Mouse (Mus musculus) c-Kit-positive CD71-positive TER-119-positive erythroid progenitor cells, embryonic 14.5 days (primary cell): ENCODE results near the gene Maml1.

Experiments
- DNase-seq: peaks from one replicate; pipeline ENCODE4 v3.0.0-alpha.2; 2013; ENCODE audit warnings: low spot score

Gene Maml1

DNA sequence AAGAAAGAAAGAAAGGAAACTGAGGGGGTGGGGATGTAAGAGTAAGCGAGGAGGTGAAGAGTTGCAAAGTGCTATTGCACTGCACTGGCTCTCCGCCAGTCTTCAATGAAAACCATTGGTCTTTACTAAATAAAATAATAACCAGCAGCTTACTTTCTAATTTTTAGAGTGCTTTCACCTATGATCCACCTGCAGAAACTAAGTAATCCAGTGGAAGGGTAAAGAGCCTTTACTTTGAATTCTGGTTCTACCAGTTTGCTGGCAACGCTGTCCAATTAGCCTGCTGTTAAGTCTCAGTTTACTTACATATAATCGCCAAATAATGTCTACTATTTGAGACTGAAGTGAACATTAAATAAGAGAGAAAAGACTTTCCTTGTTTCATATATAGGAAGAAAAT, 13.1 kb downstream of the Maml1 start:
- DNase-seq = no peak

DNA sequence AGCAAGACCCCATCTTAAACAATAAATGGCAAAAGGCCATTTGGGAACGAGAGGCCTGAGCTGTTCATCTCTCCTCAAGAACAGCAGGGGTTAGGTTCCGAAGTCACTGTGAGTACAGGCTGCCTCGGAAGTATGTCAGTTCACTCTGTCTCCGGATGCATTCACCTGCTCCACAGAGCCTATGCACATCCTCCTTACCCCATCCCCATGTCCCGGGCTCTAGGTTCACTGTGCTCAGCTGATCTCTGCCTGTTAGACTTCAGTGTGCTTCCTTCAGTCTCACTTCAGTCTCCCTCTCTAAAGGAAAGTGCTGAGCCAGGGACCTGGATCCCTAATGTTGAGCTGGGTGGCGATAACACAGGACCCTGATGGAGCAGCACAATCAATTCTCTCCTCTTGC, 14.4 kb downstream of the Maml1 start:
- no peak for DNase-seq

DNA sequence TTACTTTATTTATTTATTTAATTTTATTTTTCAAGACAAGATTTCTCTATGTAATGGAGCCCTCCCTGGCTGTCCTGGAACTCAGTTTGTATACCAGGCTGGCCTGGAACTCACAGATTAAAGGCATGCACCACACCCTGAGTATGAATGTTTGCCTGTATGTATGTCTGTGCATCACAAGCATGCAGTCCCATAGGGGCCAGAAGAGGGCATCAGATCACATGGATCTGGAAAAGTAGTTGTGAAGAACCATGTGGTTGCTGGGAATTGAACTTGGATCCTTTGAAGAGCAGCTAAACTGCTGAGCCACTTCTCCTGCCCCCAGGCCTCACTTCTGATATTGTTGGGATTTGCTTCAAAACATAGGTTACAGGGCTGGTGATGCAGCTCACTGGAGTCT, 15.1 kb downstream of the Maml1 start:
- no peak for DNase-seq

DNA sequence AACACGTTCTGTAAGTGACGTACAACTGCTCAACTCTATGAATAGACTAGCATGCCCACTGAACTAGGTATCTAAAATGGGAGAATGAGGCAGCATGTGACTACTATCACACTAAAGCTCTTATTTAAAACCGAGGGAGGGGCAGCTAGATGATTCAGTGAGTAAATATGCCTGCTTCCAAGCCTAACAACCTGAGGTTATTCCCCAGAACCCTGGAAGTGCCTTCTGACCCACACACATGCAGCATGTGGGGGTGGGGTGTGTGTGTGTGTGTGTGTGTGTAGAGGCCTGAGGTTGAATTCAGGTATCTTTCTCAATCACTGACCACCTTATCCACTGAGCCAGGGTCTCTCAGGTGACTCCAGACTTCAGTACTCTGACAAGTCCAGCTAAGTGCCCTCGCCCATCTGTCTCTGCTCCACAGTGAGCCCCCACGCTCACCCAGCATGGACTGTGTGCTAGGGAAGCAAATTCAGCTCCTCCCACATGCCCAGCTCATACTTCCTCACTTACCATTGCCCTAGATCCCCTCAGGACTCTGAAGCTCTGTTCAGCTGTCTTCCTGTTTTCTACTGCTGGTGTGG, 16.5 kb downstream of the Maml1 start:
- no peak for DNase-seq

DNA sequence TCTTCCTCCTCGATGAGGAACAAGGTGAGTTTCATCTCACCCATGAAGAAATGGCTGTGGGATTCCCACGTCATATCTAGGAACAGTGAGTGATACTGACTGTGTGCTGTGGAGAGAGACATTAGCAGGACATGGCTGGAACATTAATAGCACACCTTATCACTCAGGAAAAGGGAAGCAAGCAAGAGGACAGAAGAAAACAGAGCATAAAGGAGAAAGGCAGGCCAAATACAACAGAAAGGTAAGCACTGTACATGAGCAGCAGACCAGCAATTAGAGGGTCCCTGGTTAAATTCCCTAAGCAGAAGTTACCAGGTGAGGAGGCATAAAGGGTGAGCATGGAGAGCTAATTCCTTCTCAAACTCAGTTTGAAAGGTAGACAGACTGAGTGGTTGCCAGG, 17.0 kb downstream of the Maml1 start:
- no peak for DNase-seq

DNA sequence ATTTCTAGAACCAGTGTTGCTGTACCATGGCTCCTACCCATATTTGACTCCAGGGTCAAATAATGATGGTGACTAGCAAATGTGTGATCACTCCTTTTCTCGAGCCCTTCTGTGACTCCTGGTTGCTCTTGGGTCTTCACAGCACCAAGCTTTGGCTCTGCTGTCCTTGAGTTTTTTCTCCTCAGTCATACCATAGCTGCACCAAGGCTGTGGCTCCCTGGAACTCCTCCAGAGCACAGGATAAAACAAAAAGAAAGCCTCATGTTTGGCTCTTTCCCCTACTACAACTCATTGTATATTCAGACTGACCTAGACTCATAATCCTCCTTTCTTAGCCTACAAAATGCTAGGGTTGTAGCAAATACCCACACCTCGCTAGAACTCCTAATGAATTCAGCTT, 19.3 kb downstream of the Maml1 start:
- DNase-seq = no peak

DNA sequence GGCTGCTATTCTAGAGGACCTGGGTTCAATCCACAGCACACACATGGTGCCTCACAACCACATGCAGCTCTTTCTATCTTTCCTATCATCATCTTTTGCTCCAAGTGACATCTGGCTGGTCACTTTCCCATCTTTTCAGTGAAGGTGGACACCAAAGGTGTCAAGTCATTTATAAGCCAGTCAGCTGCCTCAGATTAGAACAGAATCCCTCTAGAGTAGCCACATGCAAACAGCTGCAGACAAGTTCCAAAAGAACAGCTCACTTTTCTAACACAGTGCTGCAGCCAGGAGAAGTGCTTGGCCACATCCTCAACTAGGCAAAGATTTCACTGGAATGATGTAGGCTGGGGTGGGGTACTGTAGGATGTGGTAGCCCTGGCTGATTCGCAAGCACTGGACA, 22.2 kb downstream of the Maml1 start:
- DNase-seq = no peak

DNA sequence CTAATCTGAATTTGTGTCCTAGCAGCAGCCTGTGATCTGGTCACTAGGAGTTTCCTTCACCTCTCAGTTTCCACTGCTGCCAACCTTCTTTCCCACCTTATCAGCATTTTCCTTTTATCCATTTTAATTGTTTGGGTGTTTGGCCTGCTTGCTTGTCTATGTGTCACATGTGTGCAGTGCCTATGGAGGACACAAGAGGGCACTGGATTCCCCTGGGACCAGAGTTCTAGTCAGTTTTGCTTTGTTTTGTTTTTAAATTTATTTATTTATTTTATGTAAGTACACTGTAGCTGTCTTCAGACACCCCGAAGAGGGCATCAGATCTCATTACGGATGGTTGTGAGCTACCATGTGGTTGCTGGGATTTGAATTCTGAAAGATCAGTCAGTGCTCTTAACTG, 22.9 kb downstream of the Maml1 start:
- DNase-seq = no peak

DNA sequence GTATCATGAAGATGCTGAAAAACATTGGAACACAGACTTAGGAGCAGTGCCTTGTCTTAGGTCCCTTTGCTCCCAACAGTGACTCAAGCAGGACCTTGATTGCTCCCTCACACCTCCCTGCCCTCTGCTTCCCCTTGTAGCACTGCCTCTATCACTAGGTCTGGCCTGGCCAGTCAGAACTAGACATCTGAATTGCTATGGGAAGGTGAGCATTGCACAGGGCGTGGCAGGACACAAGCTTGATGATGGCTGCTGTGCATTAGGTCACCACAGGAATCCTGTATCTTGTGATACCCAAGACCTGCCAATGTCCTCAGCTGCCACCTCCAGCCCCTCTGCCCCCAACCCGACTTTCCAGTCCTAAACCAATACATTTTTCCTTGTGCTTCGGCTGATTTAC, 25.1 kb downstream of the Maml1 start:
- DNase-seq = no peak

DNA sequence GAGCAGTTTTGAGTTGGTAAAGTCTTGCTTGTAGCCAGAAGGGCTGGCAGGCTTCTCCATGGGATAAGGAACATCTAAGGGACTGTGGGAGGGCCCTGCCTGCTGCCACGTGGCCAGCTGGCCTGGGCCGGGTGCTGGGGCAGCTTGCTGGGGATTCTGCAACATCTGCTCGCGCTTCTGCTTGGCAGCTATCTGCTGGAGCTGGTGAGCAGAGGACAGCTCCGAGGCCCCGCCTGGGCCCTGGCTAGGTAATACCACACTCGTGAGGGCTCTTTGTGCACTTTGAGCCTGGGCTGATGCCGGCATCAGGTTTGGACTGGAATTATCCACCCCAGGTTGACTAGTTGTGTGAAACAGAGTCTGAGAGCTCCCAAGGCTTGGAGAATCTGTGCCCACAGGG, 26.2 kb downstream of the Maml1 start:
- DNase-seq = no peak

DNA sequence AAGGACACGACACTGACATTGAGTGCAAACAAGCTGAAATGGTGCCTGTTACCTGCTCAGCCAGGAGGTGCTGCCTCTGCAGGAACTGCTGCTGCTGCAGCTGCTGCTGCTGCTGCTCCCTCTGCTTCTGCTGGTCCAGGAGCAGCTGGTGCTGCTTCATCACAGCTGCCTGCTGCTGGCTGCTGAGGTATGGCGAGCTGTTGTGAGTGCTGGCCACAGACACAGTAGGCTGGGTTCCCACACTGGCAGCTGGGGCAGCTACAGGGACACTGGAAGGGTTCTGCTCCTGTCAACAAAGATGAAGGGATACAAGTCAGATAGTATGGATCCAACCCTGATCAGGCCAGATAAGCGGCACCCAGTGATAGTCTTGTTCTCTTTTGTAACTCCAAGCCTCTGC, 28.9 kb downstream of the Maml1 start:
- no peak for DNase-seq

DNA sequence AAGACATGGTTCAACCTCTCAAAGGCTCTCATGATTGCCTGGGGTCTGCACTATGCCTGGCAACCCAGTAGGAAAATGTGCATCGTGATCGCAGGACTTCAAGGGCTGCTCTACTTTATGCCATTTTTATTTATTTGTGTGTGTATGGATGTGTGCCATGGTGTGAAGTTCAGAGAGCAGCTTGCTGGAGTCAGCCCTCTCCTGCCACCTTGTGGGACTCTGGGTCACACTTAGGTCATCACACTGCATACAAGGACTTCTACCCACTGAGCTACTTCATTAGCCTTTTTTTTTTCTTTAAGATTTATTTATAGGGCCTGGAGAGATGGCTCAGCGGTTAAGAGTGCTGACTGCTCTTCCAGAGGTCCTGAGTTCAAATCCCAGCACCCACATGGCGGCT, 30.1 kb downstream of the Maml1 start:
- DNase-seq = no peak

DNA sequence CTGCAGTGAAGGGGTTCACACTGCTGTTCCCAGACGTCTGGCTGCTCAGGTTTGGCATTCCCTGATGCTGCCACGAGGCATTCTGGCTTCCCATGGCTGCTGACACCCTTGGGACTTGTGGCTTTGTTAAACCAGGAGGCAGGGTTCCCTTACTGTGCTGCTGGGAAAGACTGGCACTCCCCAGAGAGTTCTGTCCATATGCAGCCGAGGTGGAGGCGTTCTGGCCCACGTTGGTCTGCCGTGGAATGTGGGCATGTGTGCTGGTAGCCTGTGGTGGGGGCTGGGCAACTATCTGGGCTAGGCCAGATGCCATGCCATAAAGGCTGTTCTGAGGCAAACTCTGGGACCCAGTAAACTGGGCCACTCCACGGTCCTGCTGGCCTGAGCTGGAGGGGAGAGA, 33.8 kb downstream of the Maml1 start:
- no peak for DNase-seq

DNA sequence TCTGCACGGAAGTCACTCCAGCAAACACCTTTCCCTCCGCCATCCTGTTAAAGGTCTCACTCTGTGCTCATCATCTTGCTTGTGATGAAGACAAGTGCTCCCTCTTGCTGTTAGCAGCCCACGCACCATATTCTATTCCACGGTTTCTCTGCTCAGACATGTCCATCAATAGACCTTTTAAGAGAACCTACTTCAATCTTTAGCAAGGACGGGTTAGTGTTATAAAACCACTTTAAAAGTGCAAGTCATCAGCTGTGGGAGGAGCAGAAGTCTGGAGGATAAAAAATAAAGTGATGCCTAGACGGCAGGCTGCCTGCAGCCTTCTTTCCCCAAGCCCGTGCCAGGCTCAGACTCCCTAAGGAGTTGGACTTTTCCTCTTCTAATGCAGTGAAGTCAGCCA, 35.5 kb downstream of the Maml1 start:
- no peak for DNase-seq

DNA sequence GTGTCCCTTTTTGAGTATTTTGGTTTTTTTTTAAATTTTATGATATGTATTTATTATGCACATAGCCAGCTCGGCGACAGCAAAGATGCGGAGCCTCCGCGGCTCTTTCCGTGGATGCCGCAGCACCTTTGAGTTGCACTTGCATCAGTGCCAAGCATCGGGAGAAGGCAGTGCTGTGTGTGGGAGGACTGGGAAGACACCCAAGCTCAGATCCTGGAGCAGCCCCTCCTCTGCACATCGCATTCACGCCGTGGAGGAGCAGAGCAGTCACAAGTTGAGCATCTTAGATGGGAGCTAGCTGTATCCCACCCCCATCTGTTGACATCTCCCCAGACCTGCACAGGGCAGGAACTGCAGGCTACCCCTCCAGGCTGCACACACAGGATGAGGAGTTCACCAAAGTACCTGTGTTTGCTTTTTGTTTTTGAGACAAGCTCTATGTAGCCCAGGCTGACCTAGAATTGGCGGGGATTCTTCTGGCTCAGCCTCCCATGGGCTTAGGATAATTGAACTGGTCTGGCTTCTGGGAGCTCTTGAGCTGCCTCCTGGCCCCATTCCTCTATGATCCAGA, 38.0 kb downstream of the Maml1 start:
- no peak for DNase-seq

DNA sequence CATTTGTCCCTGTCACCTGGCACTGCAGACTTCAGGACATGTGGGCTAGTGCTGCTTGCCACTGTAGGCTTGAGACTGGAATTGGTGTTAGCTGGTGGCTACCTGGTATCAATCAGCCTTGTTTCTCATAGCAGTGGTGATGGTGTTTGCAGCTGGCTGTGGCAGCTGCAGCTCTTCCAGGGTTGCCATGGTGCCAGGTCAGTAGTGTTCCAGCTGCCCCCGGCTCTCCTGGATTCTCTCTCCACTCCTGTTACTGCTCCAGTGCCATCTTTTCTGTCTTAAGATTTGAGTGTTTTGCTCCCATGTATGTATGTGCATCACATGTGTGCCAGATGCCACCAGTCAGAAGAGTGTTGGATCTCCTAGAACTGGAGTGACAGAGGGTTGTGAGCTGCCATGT, 38.7 kb downstream of the Maml1 start:
- DNase-seq = no peak

DNA sequence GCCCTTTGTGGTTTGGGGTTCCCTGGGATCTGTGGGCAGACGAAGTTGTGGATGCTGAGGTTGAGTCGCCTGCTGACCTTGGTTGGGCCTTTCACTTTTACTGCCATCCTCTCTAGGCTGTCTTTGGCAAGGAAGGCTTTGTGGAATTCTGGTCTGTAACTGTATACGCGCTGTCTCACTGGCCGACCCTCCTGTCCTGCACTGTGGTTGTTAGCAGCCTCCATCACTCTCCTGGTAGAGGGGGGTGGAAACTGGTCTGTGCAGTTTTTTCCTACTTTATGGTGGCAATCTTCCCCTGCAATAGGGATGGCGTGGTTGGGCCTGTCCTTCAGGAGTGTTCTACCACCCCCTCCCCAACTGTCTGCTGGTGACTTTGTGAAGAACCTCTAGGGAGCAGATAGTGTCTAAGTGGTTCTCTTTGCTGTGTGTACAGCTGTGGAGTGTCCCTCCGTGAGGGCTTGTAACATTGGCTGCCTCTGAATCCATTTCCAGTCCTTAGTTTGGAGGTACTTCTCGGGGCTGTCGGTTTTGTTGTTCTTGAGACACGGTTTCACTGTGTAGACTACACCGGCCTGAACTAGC, 39.3 kb downstream of the Maml1 start:
- no peak for DNase-seq

DNA sequence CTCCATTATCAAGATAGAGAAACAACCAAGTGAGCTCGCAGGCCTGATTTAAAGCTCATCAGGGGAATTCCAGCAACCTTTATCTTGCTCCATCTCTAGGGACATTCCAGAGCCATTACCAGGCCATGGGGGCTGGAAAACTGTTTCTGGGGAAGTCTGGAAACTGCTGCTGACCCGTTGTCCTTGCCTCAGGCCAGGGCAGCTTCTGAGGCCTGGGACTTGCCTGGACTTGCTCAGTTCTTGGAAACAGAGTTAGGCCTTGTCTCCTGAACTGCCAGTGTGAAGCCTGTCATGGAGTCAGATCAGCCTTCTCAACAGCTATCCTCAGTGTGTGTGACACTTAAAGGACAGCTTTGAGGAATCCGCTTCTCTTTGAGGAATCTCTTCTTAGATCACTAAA, 39.9 kb downstream of the Maml1 start:
- no peak for DNase-seq

DNA sequence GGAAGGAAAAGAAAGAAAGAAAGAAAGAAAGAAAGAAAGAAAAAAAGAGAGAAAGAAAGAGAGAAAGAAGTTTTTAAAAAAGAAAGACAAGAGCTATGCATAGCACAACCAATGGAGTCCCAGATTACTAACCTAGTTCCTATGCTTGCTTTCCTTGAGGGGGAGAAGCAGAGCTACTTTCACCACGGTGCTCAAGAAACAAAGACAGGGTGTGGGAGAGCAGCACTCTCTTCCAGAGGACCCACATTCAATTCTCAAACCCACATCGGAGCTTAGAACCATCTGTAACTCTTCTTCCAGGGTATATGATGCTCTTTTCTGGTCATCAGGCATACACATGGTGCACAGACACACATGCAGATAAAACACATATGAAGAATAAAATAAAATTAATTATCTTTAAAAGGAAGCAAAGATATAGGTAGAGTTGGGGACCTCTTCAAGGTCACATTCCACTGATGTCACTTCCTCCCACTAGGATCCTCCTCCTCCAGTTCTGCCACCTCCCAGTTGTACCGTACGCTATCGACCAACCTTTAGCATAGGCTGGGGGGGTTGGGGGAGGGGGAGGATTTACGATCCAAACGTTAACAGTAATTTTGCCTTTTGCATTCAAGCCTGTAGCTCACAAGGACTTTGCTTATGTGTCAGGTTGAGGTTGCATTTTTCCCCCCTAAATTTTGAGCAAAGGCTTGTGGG, 43.5 kb downstream of the Maml1 start:
- DNase-seq = no peak

DNA sequence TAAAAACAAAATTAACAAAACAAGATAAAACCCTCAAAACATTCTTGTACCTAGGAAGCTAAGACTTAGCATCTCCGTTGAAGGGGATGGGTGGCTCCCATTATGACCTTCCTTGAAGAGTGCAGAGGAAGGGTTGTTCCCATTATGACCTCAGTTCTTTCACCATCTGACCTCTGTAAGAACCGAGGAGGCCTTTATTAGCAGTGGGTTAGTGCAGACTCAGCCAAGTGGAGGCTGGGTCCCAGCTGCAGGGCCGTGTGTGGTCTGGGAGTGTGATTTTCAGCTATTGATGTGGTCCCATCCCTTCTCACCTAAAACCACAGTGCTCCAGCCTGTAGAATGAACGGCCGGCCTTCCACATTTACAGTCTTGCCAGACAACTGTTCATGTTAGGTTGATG, 46.8 kb downstream of the Maml1 start:
- no peak for DNase-seq

DNA sequence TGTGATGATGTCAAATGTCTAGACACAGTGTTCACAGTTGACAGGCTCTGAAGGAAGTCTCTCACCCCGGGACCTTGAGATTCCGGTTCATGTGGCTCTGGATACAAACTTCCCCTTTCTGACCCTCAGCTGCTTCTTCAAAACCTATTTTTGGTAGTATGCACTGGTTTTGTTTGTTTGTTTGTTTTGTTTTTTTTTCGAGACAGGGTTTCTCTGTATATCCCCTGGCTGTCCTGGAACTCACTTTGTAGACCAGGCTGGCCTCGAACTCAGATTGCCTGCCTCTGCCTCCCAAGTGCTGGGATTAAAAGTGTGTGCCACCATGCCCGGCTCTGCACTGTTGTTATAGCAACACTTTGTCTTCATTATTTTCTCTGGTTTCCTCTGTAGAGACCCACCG, 48.2 kb downstream of the Maml1 start:
- no peak for DNase-seq

DNA sequence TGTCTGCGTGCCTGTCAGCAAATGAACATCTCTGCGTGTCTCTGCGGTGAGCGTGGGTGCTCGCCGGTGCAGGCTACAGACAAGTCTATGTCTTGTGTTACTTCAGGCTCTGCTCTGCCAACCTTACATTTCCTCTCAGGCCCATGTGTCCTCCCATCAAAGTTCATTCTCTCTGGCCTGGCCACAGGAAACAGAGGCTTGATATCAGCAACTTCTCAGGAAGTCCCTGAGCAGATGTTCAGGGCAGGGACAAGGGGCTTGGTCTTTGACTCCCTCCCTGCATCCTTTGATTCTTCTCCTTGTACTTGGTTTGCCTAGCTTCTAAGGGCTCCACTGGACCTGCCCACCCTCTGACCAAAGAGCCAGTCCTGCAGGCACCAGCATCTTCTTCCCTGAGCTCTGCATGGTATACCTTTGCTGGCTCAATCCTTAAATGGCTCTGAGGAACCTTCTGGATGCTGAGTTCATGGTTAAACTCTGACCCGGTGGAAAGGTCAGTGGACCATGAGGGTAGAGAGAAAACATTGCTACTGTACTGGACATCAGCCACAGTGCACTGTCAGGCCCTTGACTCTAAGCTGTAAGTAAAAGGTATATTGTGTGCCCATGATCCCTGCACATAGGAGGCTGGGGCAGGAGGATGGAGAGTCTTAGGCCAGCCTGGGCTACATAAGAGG, 51.7 kb downstream of the Maml1 start:
- no peak for DNase-seq
